Mouse (Mus musculus): Measurements from ENCODE around the gene Hdac4.

DNA sequence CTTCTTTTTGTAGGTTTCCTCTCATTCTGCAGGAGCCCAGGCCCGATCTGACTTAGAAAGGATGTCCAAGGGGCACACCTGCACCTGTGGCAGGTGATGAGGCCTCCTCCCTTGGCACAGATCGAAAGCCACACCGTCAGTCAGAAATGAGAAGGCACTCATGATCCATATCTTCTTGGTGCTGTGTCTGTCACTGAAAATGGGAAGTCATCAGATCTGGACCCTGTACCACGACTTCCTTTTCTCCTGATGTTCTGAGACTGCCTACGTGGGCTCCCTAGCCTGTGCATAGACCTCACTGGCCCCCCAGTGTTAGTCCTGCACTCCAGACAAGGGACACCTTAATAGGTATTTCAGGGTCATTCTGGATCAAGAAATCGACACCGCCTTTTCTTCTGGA lies 158.5 kb downstream of the Hdac4 start:
- no peak for TF ChIP-seq CTCF (IDR thresholded peaks at IDR 0.05; ENCODE audit: low read depth)
- no peak for TF ChIP-seq EP300 (IDR thresholded peaks at IDR 0.05; ENCODE audit: low read depth)

Data from liver, postnatal 0 days (tissue).